Mouse (Mus musculus): Measurements from ENCODE around the gene Mia2. TPM values are rescaled to one million over a fixed set of nuclear protein-coding genes. Genes with fewer than 3 reads are reported as not detected.
A peak's percentile ranks its signal among the peaks of the same experiment; 100 is the strongest.

Mia2 gene
- polyA plus RNA-seq, 1 experiment from 2014 or later, result 32.8 TPM

DNA sequence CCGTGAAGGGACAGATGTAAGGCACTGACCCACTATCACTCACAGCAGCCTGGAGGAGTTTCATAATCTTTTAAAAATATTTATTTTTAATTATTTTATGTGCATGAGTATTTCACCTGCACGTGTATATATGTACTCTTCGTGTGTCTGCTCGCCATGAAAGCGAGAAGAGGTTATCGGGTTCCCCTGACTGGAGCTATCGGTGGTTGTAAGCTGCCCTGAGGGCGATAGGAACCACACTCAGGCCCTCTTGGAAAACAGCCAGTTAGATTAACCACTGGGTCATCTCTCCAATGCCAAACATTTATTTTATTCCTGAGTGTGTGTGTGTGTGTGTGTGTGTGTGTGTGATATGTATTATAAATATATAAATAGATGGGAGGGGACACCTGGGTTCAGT lies 30.8 kb upstream of the Mia2 start:
- 84% methylated on average over 8 of the region's 8 CpGs for WGBS
- Histone ChIP-seq H3K27me3 (replicated peaks; ENCODE audit: control insufficient read depth, insufficient read depth, low read length) (no peaks in the 10 kb centered on the region), H3K4me1 (ENCODE audit: control insufficient read depth, insufficient read depth, low read depth, low read length) (peaks cover 18% of the 10 kb centered on the region), H3K9me3 (ENCODE audit: control insufficient read depth, low read length) (no peaks in the 10 kb centered on the region), H3K27ac (ENCODE audit: low read depth, low read length) (no peak overlapping the region), H3K4me2 (ENCODE audit: low read length) (no peak overlapping the region), H3K9ac (ENCODE audit: low read depth, low read length) (no peak overlapping the region), H3K4me3 (ENCODE audit: low read length) (no peak overlapping the region), H3K36me3 (ENCODE audit: control insufficient read depth, insufficient read depth, low read length) (peaks cover 9% of the 10 kb centered on the region)
- ATAC-seq, result no peak

DNA sequence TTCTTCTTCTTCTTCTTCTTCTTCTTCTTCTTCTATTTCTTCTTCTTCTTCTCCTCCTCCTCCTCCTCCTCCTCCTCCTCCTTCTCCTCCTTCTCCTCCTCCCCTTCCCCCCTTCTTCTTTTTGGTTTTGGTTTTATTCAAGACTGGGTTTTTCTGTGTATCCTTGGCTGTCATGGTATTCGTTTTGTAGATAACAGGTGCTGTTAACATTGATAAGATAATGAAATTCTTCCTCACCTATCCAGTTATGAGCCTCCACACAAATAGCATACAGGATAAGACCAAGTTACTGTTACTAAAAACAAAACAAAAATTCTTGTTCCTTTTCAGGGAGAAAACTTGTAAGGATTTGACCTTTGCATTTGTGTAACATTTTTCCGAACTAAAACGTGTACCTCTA lies 29.8 kb upstream of the Mia2 start:
- Histone ChIP-seq H3K27ac (ENCODE audit: low read depth, low read length) (peak overlapping the region; percentile 92), H3K27me3 (replicated peaks; ENCODE audit: control insufficient read depth, insufficient read depth, low read length) (no peaks in the 10 kb centered on the region), H3K4me3 (ENCODE audit: low read length) (peak overlapping the region; percentile 89; the same call in 1 of the 2 replicates), H3K4me2 (ENCODE audit: low read length) (peak overlapping the region; percentile 75), H3K4me1 (ENCODE audit: control insufficient read depth, insufficient read depth, low read depth, low read length) (peaks cover 12% of the 10 kb centered on the region), H3K9ac (ENCODE audit: low read depth, low read length) (peak overlapping the region; percentile 65), H3K9me3 (ENCODE audit: control insufficient read depth, low read length) (no peaks in the 10 kb centered on the region), H3K36me3 (ENCODE audit: control insufficient read depth, insufficient read depth, low read length) (peaks cover 14% of the 10 kb centered on the region)
- WGBS, result 74% methylated on average over 3 of the region's 3 CpGs
- no peak for ATAC-seq

DNA sequence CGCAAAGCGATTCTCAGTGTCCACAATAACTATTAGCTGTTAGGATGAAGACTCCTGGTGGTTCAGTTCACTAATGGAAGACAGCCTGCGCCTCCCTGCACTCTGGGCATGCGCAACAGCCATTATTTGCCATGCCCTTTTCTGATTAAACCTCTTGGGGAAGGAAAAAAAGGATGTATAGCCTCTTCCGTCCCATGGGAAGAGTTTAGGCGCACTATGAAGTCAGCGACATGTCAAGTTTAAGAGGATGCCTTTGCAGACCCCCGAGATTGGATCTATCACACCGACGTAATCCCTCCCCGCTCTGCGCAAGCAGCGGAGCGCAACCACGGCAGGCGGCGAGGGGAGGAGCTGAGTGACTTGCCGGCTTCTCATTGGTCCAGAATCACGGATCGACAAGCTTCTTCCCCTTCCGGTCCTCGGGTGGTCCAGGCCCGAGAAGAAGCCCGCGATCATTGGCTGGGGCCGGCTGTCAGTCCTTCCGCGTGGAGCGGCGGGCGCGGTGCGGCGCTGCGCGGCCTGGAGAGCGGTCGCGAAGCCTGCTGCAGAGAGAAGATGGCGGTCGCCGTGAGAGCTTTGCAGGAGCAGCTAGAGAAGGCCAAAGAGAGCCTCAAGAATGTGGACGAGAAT lies 29.0 kb upstream of the Mia2 start, which contains the start of gene Pnn:
Gene Pnn, plus strand, starts transcription at position 437 of the 630 bp plus-strand sequence.
- Histone ChIP-seq H3K4me2 (ENCODE audit: low read length) (peak within 1 kb of the TSS; percentile 94), H3K36me3 (ENCODE audit: control insufficient read depth, insufficient read depth, low read length) (peaks cover 21% of the 10 kb centered on the region), H3K27ac (ENCODE audit: low read depth, low read length) (peak within 1 kb of the TSS; percentile 92), H3K9me3 (ENCODE audit: control insufficient read depth, low read length) (no peaks in the 10 kb centered on the region), H3K27me3 (replicated peaks; ENCODE audit: control insufficient read depth, insufficient read depth, low read length) (no peaks in the 10 kb centered on the region), H3K9ac (ENCODE audit: low read depth, low read length) (peak within 1 kb of the TSS; percentile 90), H3K4me3 (ENCODE audit: low read length) (peak within 1 kb of the TSS; percentile 89), H3K4me1 (ENCODE audit: control insufficient read depth, insufficient read depth, low read depth, low read length) (peaks cover 12% of the 10 kb centered on the region)
- under 1% methylated on average over 43 of the region's 43 CpGs for WGBS
- ATAC-seq, result peak; percentile 100

- Histone ChIP-seq H3K4me1 (ENCODE audit: control insufficient read depth, insufficient read depth, low read depth, low read length) (peaks cover 12% of the 10 kb centered on the region), H3K9me3 (ENCODE audit: control insufficient read depth, low read length) (no peaks in the 10 kb centered on the region), H3K9ac (ENCODE audit: low read depth, low read length) (peak overlapping the region; percentile 90), H3K36me3 (ENCODE audit: control insufficient read depth, insufficient read depth, low read length) (peaks cover 24% of the 10 kb centered on the region), H3K27me3 (replicated peaks; ENCODE audit: control insufficient read depth, insufficient read depth, low read length) (no peaks in the 10 kb centered on the region), H3K4me2 (ENCODE audit: low read length) (peak overlapping the region; percentile 94), H3K4me3 (ENCODE audit: low read length) (peak overlapping the region; percentile 89), H3K27ac (ENCODE audit: low read depth, low read length) (peak overlapping the region; percentile 85)
- WGBS, result 0% methylated on average over 41 of the region's 41 CpGs
- peak; percentile 65; the same call in 1 of the 2 replicates for ATAC-seq
These were observed 28.5 kb upstream of the Mia2 start for GRCm38 (mm10) chr12:59067095-59067494.

DNA sequence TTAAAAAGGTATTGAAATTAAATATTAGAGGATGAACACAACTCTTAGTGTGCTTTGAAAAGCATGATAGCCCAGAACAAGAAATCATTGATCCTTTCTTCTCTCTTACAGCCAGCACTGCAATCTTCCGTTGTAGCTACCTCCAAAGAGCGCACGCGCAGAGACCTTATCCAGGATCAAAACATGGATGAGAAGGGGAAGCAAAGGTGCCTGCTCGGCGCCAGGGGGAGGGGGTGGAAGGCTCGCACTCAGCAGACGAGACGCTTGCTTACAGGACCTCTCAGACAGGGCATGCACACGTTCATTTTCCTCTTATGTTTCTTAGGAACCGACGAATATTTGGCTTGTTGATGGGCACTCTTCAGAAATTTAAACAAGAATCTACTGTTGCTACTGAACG lies 26.8 kb upstream of the Mia2 start:
- WGBS, result 93% methylated on average over 13 of the region's 13 CpGs
- Histone ChIP-seq H3K9me3 (ENCODE audit: control insufficient read depth, low read length) (no peaks in the 10 kb centered on the region), H3K4me1 (ENCODE audit: control insufficient read depth, insufficient read depth, low read depth, low read length) (peaks cover 12% of the 10 kb centered on the region), H3K36me3 (ENCODE audit: control insufficient read depth, insufficient read depth, low read length) (peaks cover 28% of the 10 kb centered on the region), H3K4me2 (ENCODE audit: low read length) (no peak overlapping the region), H3K27me3 (replicated peaks; ENCODE audit: control insufficient read depth, insufficient read depth, low read length) (no peaks in the 10 kb centered on the region), H3K27ac (ENCODE audit: low read depth, low read length) (no peak overlapping the region), H3K9ac (ENCODE audit: low read depth, low read length) (no peak overlapping the region), H3K4me3 (ENCODE audit: low read length) (no peak overlapping the region)
- ATAC-seq, result no peak

- no peak overlapping the region for H3K4me3 ChIP-seq (ENCODE audit: low read length)
- H3K27me3 ChIP-seq (replicated peaks; ENCODE audit: control insufficient read depth, insufficient read depth, low read length), result no peaks in the 10 kb centered on the region
- no peak overlapping the region for H3K4me2 ChIP-seq (ENCODE audit: low read length)
- peaks cover 9% of the 10 kb centered on the region for H3K4me1 ChIP-seq (ENCODE audit: control insufficient read depth, insufficient read depth, low read depth, low read length)
- H3K27ac ChIP-seq (ENCODE audit: low read depth, low read length), result no peak overlapping the region
- no peak overlapping the region for H3K9ac ChIP-seq (ENCODE audit: low read depth, low read length)
- ATAC-seq, result no peak
- WGBS, result 92% methylated on average over 11 of the region's 11 CpGs
- H3K9me3 ChIP-seq (ENCODE audit: control insufficient read depth, low read length), result no peaks in the 10 kb centered on the region
- peaks cover 28% of the 10 kb centered on the region for H3K36me3 ChIP-seq (ENCODE audit: control insufficient read depth, insufficient read depth, low read length)
These were observed 23.3 kb upstream of the Mia2 start for GRCm38 (mm10) chr12:59072286-59072685.

DNA sequence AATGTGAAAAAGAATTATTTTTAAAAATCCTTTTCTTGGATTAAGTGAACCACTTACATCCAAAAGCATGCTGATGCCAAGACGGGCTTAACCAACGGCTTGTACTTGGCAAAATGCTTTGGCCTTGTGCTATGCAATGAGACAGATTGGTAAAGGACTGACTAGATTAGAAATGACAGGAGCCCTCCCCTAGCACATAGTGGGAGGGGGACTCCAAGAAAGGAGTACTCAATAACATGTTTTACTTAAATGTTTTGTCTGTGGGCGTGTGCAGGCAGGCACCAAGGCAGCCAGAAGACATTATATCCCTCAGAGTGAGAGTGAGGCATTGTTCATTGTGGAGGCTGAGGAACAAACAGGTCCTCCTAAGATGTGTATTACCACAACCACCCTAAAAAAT lies 21.5 kb upstream of the Mia2 start:
- no peaks in the 10 kb centered on the region for H3K27me3 ChIP-seq (replicated peaks; ENCODE audit: control insufficient read depth, insufficient read depth, low read length)
- no peak overlapping the region for H3K4me3 ChIP-seq (ENCODE audit: low read length)
- no peak overlapping the region for H3K9ac ChIP-seq (ENCODE audit: low read depth, low read length)
- WGBS, result 80% methylated on average over 3 of the region's 3 CpGs
- H3K36me3 ChIP-seq (ENCODE audit: control insufficient read depth, insufficient read depth, low read length), result peaks cover 21% of the 10 kb centered on the region
- 0 out of 2 replicates have a peak, but pooled peaks have one; percentile 14 for ATAC-seq
- no peak overlapping the region for H3K27ac ChIP-seq (ENCODE audit: low read depth, low read length)
- no peaks in the 10 kb centered on the region for H3K9me3 ChIP-seq (ENCODE audit: control insufficient read depth, low read length)
- no peaks in the 10 kb centered on the region for H3K4me1 ChIP-seq (ENCODE audit: control insufficient read depth, insufficient read depth, low read depth, low read length)
- no peak overlapping the region for H3K4me2 ChIP-seq (ENCODE audit: low read length)

GRCm38 (mm10) chr12:59076996-59077395 lies 18.6 kb upstream of the Mia2 start:
- H3K4me1 ChIP-seq (ENCODE audit: control insufficient read depth, insufficient read depth, low read depth, low read length), result no peaks in the 10 kb centered on the region
- no peak overlapping the region for H3K9ac ChIP-seq (ENCODE audit: low read depth, low read length)
- H3K27me3 ChIP-seq (replicated peaks; ENCODE audit: control insufficient read depth, insufficient read depth, low read length), result no peaks in the 10 kb centered on the region
- no peak overlapping the region for H3K27ac ChIP-seq (ENCODE audit: low read depth, low read length)
- H3K4me3 ChIP-seq (ENCODE audit: low read length), result no peak overlapping the region
- H3K4me2 ChIP-seq (ENCODE audit: low read length), result no peak overlapping the region
- 91% methylated on average over 3 of the region's 3 CpGs for WGBS
- no peak for ATAC-seq
- peaks cover 5% of the 10 kb centered on the region for H3K36me3 ChIP-seq (ENCODE audit: control insufficient read depth, insufficient read depth, low read length)
- H3K9me3 ChIP-seq (ENCODE audit: control insufficient read depth, low read length), result no peaks in the 10 kb centered on the region

GRCm38 (mm10) chr12:59077883-59078282 lies 17.7 kb upstream of the Mia2 start:
- no peak for ATAC-seq
- H3K4me3 ChIP-seq (ENCODE audit: low read length), result no peak overlapping the region
- H3K27ac ChIP-seq (ENCODE audit: low read depth, low read length), result no peak overlapping the region
- H3K4me2 ChIP-seq (ENCODE audit: low read length), result no peak overlapping the region
- H3K9ac ChIP-seq (ENCODE audit: low read depth, low read length), result no peak overlapping the region
- no peaks in the 10 kb centered on the region for H3K4me1 ChIP-seq (ENCODE audit: control insufficient read depth, insufficient read depth, low read depth, low read length)
- H3K9me3 ChIP-seq (ENCODE audit: control insufficient read depth, low read length), result no peaks in the 10 kb centered on the region
- H3K36me3 ChIP-seq (ENCODE audit: control insufficient read depth, insufficient read depth, low read length), result no peaks in the 10 kb centered on the region; the same call in 1 of the 2 replicates
- 97% methylated on average over 3 of the region's 3 CpGs for WGBS
- H3K27me3 ChIP-seq (replicated peaks; ENCODE audit: control insufficient read depth, insufficient read depth, low read length), result no peaks in the 10 kb centered on the region
